Mouse (Mus musculus): ENCODE measurements around the gene Brca1. TPM values are rescaled to one million over a fixed set of nuclear protein-coding genes. Genes with fewer than 3 reads are reported as not detected.

Gene Brca1
- polyA plus RNA-seq, 1 experiment from 2014 or later, result 21.0 TPM

DNA sequence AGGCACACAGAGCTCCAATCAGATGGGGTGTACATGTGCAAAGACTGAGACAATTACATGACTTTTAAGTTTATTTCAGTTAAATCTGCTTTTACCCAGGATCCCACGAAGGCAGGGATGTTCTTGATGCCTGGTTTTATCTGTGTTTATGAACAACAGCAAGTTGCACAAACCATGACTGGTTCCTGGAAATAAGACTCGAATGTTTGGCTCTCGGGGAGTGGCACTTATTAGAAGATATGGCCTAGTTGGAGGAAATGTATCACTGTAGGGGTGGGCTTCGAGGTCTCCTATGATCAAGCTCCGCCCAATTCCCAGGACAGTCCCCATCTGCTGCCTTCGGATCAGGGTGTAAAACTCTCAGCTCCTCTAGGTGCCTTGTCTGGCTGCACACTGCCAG is 65.6 kb downstream of the Brca1 start:
- ATAC-seq (ENCODE audit: insufficient read depth), result no peak
- Histone ChIP-seq H3K27me3 (ENCODE audit: insufficient read depth, low read length) (no peaks in the 10 kb centered on the region), H3K9me3 (ENCODE audit: low read depth, low read length) (no peaks in the 10 kb centered on the region), H3K4me3 (ENCODE audit: low read depth, low read length) (no peak overlapping the region), H3K27ac (ENCODE audit: low read depth) (no peak overlapping the region), H3K4me2 (no peak overlapping the region), H3K4me1 (ENCODE audit: insufficient read depth) (no peaks in the 10 kb centered on the region), H3K36me3 (ENCODE audit: insufficient read depth) (peaks cover 35% of the 10 kb centered on the region), H3K9ac (no peak overlapping the region)
- no peak for DNase-seq
- TF ChIP-seq CTCF (IDR thresholded peaks at IDR 0.05; ENCODE audit: low read depth), result no peak
- WGBS, result 62% methylated on average over 6 of the region's 6 CpGs

DNA sequence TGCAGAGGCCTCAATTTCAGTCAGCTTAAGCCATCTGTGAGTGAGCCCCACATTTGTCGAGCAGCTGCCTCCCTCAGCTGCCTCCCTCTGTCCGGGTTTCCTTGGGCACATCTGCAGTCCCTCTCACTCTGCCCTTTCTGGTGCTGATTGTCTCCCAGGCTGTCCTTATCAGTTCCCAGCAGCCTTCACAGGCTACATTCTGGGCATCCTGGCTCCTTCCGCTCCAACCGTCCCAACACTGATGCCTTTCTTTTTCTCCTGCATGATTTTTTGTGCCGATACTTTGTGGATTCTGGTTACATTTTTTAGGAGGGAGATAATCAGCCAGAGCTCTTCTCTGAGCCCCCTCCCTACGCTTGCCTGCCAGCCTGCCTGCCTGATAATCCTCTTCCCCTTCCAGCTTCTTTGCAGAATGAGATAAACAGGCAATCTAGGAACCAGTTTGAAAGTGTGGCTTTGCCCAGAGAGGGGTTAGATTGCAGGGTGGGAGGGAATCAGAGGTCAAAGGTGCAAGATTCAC is 66.2 kb downstream of the Brca1 start:
- Histone ChIP-seq H3K36me3 (ENCODE audit: insufficient read depth) (peaks cover 34% of the 10 kb centered on the region), H3K27ac (ENCODE audit: low read depth) (no peak overlapping the region), H3K9ac (no peak overlapping the region), H3K27me3 (ENCODE audit: insufficient read depth, low read length) (no peaks in the 10 kb centered on the region), H3K4me1 (ENCODE audit: insufficient read depth) (no peaks in the 10 kb centered on the region), H3K4me2 (no peak overlapping the region), H3K9me3 (ENCODE audit: low read depth, low read length) (no peaks in the 10 kb centered on the region), H3K4me3 (ENCODE audit: low read depth, low read length) (no peak overlapping the region)
- TF ChIP-seq CTCF (IDR thresholded peaks at IDR 0.05; ENCODE audit: low read depth), result no peak
- DNase-seq, result no peak
- ATAC-seq (ENCODE audit: insufficient read depth), result no peak
- 34% methylated on average over 6 of the region's 6 CpGs for WGBS

DNA sequence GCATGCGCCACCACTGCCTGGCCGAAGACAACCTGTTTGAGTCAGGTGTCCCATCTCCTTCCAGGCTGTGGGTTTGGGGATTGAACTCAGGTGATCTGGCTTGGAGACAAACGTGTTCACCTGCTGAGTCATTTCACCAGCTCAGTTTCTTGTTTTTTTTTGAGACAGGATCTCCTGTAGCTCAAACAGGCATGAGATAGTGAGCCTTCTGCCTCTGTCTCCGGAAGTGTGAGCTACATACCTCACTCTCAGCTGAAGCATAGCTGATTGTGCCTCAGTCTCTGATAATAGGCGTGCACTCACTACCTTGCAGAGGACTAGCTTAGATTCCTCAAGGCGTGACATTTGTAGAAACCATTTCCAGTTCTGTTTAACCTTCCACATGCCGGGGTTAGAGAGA is 66.9 kb downstream of the Brca1 start:
- no peak for TF ChIP-seq CTCF (IDR thresholded peaks at IDR 0.05; ENCODE audit: low read depth)
- H3K27me3 ChIP-seq (ENCODE audit: insufficient read depth, low read length), result no peaks in the 10 kb centered on the region
- DNase-seq (no peak), ATAC-seq (ENCODE audit: insufficient read depth) (no peak)
- H3K9me3 ChIP-seq (ENCODE audit: low read depth, low read length), result no peaks in the 10 kb centered on the region
- no peak overlapping the region for H3K27ac ChIP-seq (ENCODE audit: low read depth)
- no peak overlapping the region for H3K4me3 ChIP-seq (ENCODE audit: low read depth, low read length)
- no peaks in the 10 kb centered on the region for H3K4me1 ChIP-seq (ENCODE audit: insufficient read depth)
- no peak overlapping the region for H3K4me2 ChIP-seq
- H3K36me3 ChIP-seq (ENCODE audit: insufficient read depth), result peaks cover 26% of the 10 kb centered on the region
- 74% methylated on average over 7 of the region's 7 CpGs for WGBS
- no peak overlapping the region for H3K9ac ChIP-seq

DNA sequence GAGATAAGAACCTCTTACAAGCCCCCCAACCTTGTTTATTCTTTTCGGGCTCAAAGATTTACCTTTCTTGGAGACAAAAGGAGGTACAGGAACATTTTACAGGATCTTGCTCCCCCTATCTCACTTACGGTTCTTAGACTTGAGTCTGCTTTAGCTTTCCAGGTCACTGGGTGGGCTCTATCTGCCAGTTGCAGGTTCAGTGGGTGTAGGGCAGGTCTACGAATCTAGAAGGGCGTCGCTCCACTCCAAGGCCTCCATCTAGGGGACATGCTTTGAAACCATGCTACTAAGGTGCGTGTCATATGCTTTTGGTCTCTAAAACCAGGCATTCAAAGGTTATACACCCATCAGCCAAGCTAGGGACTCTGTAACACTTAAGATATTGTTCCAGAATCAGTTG is 67.5 kb downstream of the Brca1 start:
- no peak for TF ChIP-seq CTCF (IDR thresholded peaks at IDR 0.05; ENCODE audit: low read depth)
- no peak for ATAC-seq (ENCODE audit: insufficient read depth)
- H3K27ac ChIP-seq (ENCODE audit: low read depth), result no peak overlapping the region

DNA sequence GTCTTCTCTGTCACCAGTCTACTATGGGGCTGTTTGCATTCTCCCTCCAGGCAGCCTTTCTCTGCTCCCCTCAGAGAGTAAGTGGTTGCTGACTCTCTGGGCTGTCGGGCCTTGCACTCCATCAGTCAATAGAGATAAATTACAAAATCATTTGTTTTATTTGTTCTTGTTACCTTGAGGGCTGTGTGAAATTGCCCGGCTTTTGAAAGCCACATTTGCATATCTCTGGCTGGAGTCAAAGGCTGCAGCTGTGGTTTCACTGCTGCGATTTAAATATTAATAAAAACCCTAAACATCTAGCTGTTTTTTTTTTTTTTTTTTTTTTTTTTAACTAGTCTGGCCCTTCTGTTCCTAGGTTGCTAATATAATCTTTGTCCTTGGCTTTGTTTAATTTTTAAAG is 68.0 kb downstream of the Brca1 start:
- no peak overlapping the region for H3K9ac ChIP-seq
- H3K36me3 ChIP-seq (ENCODE audit: insufficient read depth), result peaks cover 17% of the 10 kb centered on the region
- TF ChIP-seq CTCF (IDR thresholded peaks at IDR 0.05; ENCODE audit: low read depth), result no peak
- H3K4me1 ChIP-seq (ENCODE audit: insufficient read depth), result no peaks in the 10 kb centered on the region
- no peaks in the 10 kb centered on the region for H3K9me3 ChIP-seq (ENCODE audit: low read depth, low read length)
- H3K4me3 ChIP-seq (ENCODE audit: low read depth, low read length), result no peak overlapping the region
- 24% methylated on average over 3 of the region's 3 CpGs for WGBS
- no peaks in the 10 kb centered on the region for H3K27me3 ChIP-seq (ENCODE audit: insufficient read depth, low read length)
- no peak for DNase-seq
- no peak for ATAC-seq (ENCODE audit: insufficient read depth)
- H3K27ac ChIP-seq (ENCODE audit: low read depth), result no peak overlapping the region
- no peak overlapping the region for H3K4me2 ChIP-seq

More for the DNA sequence above, 67.5 kb downstream of the Brca1 start:
- H3K4me2 ChIP-seq, result no peak overlapping the region
- 58% methylated on average over 6 of the region's 6 CpGs for WGBS
- no peak overlapping the region for H3K4me3 ChIP-seq (ENCODE audit: low read depth, low read length)
- no peaks in the 10 kb centered on the region for H3K9me3 ChIP-seq (ENCODE audit: low read depth, low read length)
- H3K36me3 ChIP-seq (ENCODE audit: insufficient read depth), result peaks cover 21% of the 10 kb centered on the region
- H3K4me1 ChIP-seq (ENCODE audit: insufficient read depth), result no peaks in the 10 kb centered on the region
- no peak overlapping the region for H3K9ac ChIP-seq
- H3K27me3 ChIP-seq (ENCODE audit: insufficient read depth, low read length), result no peaks in the 10 kb centered on the region
- no peak for DNase-seq

DNA sequence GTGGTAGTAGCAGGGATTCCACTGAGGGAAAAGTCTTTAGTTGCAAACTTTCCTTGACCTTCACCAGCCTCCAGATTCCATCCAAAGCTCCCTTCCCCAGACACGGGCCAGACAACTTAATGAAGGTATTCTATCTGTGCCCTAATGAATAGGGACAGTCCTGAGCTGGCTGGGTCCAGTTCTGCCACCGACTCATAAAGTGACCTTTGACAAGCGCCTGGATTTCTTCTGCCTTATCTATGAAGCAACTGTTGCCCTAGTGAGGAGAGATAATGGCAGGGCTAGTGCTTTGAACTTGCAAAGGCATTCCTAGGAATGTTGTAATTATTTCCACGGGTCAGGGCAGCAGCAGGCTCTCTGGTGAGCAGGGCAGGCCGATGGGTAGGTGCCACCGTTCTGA is 70.8 kb downstream of the Brca1 start:
- Histone ChIP-seq H3K36me3 (ENCODE audit: insufficient read depth) (no peaks in the 10 kb centered on the region), H3K9me3 (ENCODE audit: low read depth, low read length) (no peaks in the 10 kb centered on the region), H3K4me1 (ENCODE audit: insufficient read depth) (no peaks in the 10 kb centered on the region), H3K27me3 (ENCODE audit: insufficient read depth, low read length) (no peaks in the 10 kb centered on the region), H3K27ac (ENCODE audit: low read depth) (no peak overlapping the region), H3K4me2 (no peak overlapping the region), H3K9ac (no peak overlapping the region), H3K4me3 (ENCODE audit: low read depth, low read length) (no peak overlapping the region)
- no peak for ATAC-seq (ENCODE audit: insufficient read depth)
- TF ChIP-seq CTCF (IDR thresholded peaks at IDR 0.05; ENCODE audit: low read depth), result no peak
- WGBS, result 15% methylated on average over 6 of the region's 6 CpGs
- DNase-seq, result no peak

DNA sequence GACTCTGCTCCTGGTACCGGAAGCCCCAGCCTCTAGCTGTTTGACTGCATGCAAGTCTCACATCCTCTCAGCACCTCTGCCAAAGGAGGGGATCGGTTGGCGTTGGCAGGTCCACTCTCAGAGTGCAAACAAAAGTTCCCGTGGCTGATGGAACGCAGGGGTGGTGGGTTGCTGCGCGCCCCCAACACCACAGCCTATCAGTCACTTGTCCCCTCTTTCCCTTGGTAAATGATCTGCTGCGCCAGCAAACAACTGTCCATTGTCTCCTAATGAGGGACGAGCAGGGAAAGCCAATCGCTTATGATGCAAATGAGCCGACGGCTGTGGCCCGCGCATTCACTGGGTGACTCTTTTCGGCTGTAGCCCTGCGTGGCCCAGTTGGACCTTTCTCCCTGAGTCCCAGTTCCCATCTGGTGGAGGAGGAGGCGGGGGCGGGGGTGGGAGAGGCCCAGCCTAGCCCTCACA is 72.6 kb downstream of the Brca1 start:
- TF ChIP-seq CTCF (IDR thresholded peaks at IDR 0.05; ENCODE audit: low read depth), result no peak
- peak; percentile 29 for DNase-seq
- ATAC-seq (ENCODE audit: insufficient read depth), result no peak
- Histone ChIP-seq H3K36me3 (ENCODE audit: insufficient read depth) (no peaks in the 10 kb centered on the region), H3K9ac (no peak overlapping the region), H3K4me3 (ENCODE audit: low read depth, low read length) (no peak overlapping the region), H3K4me1 (ENCODE audit: insufficient read depth) (no peaks in the 10 kb centered on the region), H3K27ac (ENCODE audit: low read depth) (no peak overlapping the region), H3K4me2 (peak overlapping the region; percentile 50), H3K27me3 (ENCODE audit: insufficient read depth, low read length) (no peaks in the 10 kb centered on the region), H3K9me3 (ENCODE audit: low read depth, low read length) (no peaks in the 10 kb centered on the region)
- 9% methylated on average over 18 of the region's 18 CpGs for WGBS

All from lung, embryonic 14.5 days (tissue).